Mouse (Mus musculus) lung, adult 2 months (tissue): Measurements from ENCODE around the gene Por.

ENCODE experiments used
- CTCF ChIP-seq: fragments of 200-500 bp; IDR thresholded peaks from 2 replicates; pipeline ENCODE4 v1.5.1; 2011; ENCODE audit warnings: mild to moderate bottlenecking, low read length, control low read depth; ENCODE audit not compliant: insufficient read depth
- POLR2A ChIP-seq: fragments of 200-500 bp; IDR thresholded peaks from 2 replicates; pipeline ENCODE4 v1.6.1; 2011; ENCODE audit warnings: low read depth, mild to moderate bottlenecking, control low read depth, low read length, borderline replicate concordance; ENCODE audit errors: extremely low read depth

- no peak for TF ChIP-seq CTCF
- TF ChIP-seq POLR2A, result 0 out of 2 replicates have a peak, but pooled peaks have one; percentile 18
These were observed 73.3 kb downstream of the Por start for GRCm38 (mm10) chr5:135742941-135743740.
